Mouse (Mus musculus): Measurements from ENCODE around the gene Apol11a. TPM values are rescaled to one million over a fixed set of nuclear protein-coding genes. Genes with fewer than 3 reads are reported as not detected.

Gene Apol11a
- polyA plus RNA-seq, 1 experiment from 2014 or later = not detected

Other genes with a start within 250 kb of the Apol11a start
- 96.4 and 96.9 TPM in 2 replicates for gene Rbfox2, start 201.3 kb upstream of the Apol11a start, polyA plus RNA-seq (2016; fragmentation: Nextera tagmentation; extraction: Ambion mirVana)
- gene Apol7a, start 109.2 kb upstream of the Apol11a start, polyA plus RNA-seq (2016; fragmentation: Nextera tagmentation; extraction: Ambion mirVana) = not detected in 2 replicates
- gene Apol9a, start 97.1 kb upstream of the Apol11a start, polyA plus RNA-seq (2016; fragmentation: Nextera tagmentation; extraction: Ambion mirVana) = not detected in 2 replicates
- not detected in 2 replicates for gene Apol7b, start 60.8 kb upstream of the Apol11a start, polyA plus RNA-seq (2016; fragmentation: Nextera tagmentation; extraction: Ambion mirVana)
- gene Apol10a, start 31.2 kb upstream of the Apol11a start, polyA plus RNA-seq (2016; fragmentation: Nextera tagmentation; extraction: Ambion mirVana) = not detected in 2 replicates
- gene Apol7c, start 25.0 kb downstream of the Apol11a start, polyA plus RNA-seq (2016; fragmentation: Nextera tagmentation; extraction: Ambion mirVana) = not detected in 2 replicates
- gene 1700025B11Rik, start 53.6 kb downstream of the Apol11a start, polyA plus RNA-seq (2016; fragmentation: Nextera tagmentation; extraction: Ambion mirVana) = not detected in 2 replicates
- gene Apol10b, start 87.9 kb downstream of the Apol11a start, polyA plus RNA-seq (2016; fragmentation: Nextera tagmentation; extraction: Ambion mirVana) = 0.12 TPM in 1 of 2 replicates, not detected in the other
- gene Gm36245, start 91.0 kb downstream of the Apol11a start, polyA plus RNA-seq (2016; fragmentation: Nextera tagmentation; extraction: Ambion mirVana) = not detected in 2 replicates
- not detected in 2 replicates for gene Apol11b, start 135.0 kb downstream of the Apol11a start, polyA plus RNA-seq (2016; fragmentation: Nextera tagmentation; extraction: Ambion mirVana)
- gene Apol7e, start 190.6 kb downstream of the Apol11a start, polyA plus RNA-seq (2016; fragmentation: Nextera tagmentation; extraction: Ambion mirVana) = not detected in 2 replicates
- not detected in 2 replicates for gene Apol9b, start 220.8 kb downstream of the Apol11a start, polyA plus RNA-seq (2016; fragmentation: Nextera tagmentation; extraction: Ambion mirVana)
- gene Apol8, start 248.7 kb downstream of the Apol11a start, polyA plus RNA-seq (2016; fragmentation: Nextera tagmentation; extraction: Ambion mirVana) = 0.24 and 0.83 TPM in 2 replicates